Mouse (Mus musculus) heart, postnatal 36 days (tissue): ENCODE measurements around the gene Nmnat3. TPM values are rescaled to one million over a fixed set of nuclear protein-coding genes. Genes with fewer than 3 reads are reported as not detected.

Experiments used
- DNase-seq, 2 experiments: peaks; one replicate each; pipeline ENCODE4 v3.0.0; 2021 to 2022
- intact Hi-C: fragments of 180-260 bp; cut with DNase I; formaldehyde crosslinking; loops from one replicate; pipeline ENCODE4 v1.15.1; 2025
- total RNA-seq, 2 experiments: library from RNA; stranded (reverse); gene quantifications; 2 replicates each; pipeline ENCODE4 v1.2.3; 2021

The Nmnat3 gene
- total RNA-seq, 2 experiments from 2014 or later, result 13.5 to 15.0 TPM

GRCm38 (mm10) chr9:98307011-98307410 lies 19.8 kb downstream of the Nmnat3 start:
- intact Hi-C loops, result no loop called here
- no peak for DNase-seq

DNA sequence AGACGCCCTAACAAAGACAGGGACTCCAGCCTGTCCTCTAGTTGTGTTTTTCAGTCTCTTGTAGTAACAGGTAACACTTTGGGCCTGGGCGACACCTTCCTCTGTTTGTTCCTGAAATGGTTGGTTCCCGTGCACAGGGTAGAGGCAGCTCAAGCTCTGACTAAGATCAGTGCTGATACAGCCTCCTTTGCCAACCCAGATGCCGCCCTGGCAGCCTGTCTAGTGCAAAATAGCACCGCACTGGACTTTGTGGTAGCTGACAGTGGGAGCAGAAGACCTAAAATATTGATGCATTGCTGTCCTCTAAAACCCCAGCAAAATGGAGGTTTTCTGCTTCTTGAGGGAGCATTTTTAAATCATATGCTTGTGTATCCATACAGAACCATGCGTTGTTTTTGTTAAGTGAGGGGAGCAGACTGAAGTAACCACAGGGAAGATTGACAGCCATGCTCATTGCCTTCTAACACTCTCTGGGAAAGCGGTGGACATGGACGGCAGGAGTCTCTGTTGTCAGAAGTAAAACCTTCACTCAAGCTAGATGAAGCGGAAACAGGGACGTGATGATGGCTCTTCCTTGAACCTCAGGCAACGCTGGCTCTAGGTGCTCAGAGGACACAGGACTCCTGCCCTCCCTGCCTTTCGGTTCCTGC lies 24.2 kb downstream of the Nmnat3 start:
- intact Hi-C loops, result no loop called here
- no peak for DNase-seq

- DNase-seq, result no peak
- intact Hi-C loops, result no loop called here
These were observed 25.6 kb downstream of the Nmnat3 start for GRCm38 (mm10) chr9:98312622-98313374.

DNA sequence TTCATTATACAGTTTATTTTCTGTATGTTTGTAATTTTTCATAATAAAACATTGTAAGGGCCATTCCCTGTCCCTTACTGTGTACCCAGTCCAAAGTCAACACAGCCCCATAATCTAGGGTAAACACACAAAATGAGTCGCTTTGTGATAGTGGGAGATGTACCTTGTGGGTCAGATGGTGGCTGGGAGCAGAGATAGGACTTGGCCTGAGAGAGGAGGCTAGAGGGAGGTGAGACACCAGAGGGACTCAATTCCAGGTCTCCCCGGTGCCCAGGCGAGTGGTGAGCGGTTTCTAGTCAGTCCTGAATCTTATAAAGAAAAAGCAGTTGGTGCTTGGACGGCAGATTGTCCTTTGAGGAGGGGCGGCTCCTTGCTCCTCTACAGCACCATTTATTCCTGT lies 26.4 kb downstream of the Nmnat3 start:
- DNase-seq, result no peak
- intact Hi-C loops, result no loop called here

- intact Hi-C loops, result no loop called here
- no peak for DNase-seq
These were observed 26.9 kb downstream of the Nmnat3 start for GRCm38 (mm10) chr9:98314059-98314650.

DNA sequence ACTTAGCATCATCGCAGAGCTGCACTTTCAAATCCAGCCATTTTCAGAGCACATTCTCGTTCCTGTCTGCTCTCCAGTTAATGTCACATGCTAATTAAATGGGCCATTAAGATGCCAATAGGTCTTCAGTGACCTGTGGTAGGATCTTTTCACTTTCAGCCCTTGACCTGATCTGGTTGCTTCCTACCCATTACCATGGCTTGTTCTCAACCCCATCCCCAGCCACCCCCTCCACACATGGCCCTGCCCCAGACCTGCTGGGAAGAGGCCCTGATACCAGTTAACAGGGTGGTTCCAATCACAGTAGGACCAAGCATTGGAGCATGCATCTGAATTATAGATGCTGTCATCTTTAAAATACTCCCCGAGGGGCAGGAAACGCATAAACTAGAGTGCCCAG lies 30.7 kb downstream of the Nmnat3 start:
- intact Hi-C loops, result no loop called here
- no peak for DNase-seq

DNA sequence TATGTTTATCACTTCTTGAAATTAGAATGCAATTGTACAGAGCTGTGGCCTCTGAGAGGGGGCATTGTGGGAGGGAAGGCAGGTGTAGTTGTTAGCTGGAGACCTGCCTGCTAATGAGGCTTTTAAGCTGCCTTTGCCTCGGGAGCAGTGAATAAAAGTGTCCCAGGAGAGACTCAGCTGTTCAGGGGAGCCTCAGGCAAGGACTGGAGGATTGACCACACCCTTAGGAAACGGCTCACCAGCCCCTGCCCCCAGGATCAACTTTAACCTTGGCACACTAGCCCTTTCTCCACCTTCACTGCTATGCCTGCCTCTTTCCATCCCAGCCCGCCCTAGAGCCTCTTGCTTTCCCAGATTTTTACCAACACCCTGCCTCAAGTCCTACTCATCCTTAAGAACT lies 31.6 kb downstream of the Nmnat3 start:
- DNase-seq, result no peak
- intact Hi-C loops, result no loop called here

DNA sequence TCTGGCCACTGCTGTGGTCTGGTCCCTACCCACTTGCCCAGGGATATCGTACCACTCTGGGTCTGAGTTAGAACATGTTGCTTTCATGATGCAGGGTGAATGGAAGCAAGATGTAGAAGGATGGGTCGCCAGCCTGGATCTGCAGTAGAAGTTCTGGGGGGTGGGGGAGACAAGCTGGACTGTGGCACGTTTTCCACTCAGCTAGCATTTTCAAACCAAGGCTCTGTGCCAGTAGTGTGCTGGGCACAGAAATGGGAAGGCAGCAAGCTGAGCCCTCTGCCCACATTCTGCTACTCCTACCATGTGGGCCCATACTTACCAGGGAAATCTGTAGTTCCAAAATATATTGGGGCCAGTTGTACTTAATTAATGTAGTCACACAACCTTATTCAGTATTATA lies 33.5 kb downstream of the Nmnat3 start:
- intact Hi-C loops, result no loop called here
- DNase-seq, result no peak

DNA sequence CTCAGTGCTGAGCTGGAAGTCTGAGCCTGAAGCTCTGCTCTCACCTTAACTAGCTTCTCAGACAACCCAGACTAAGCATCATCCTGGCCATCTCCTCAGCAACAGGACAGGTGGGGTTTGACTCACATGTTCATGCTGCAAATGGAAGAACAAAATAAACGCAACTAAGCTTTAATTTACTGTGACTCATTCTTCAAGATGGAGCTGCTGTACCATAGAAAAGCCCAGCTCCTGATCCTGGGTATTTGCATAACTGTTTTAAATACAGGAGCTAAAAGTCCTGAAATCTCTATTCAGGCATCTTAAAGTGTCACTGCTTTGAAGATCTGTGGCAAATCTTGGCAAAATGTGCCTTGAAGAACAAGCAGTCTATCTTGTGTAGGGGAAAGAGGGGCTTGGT lies 38.9 kb downstream of the Nmnat3 start:
- intact Hi-C loops, result no loop called here
- no peak for DNase-seq

DNA sequence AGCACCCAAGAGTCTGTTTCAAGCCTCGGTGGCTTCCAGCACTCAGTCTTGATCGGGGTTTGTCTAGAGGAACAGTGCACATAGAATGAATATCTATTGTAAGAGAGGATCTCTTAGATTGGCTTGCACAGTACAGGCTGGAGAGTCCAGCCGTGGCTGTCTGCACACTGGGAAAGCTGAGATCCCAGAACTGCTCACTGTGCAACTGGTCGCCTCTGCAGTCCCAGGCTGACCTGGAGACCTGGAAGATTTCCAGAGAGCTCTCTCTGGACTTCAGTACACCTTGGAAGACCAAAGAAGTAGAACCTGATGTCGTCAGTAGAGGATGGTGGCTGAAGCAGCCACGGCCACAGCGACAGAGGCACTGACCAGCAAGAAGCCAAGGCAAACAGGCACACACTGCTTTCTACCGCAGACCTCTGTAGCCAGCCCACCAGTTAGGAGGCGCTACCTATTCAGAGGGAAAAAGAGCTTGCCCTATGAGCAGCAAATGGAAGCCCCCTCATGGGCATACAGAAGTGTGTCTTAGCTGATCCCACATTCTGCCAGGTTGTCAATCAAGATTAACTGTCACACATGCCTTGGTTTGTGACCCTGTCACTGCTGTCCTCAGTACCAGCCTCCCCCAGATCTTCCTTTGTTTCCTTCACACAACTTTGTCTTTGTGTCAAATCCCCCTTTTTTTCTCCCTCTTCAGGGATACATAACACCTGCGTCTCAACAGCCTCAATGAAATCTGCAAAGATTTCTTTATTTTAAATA lies 41.4 kb downstream of the Nmnat3 start:
- DNase-seq, result no peak
- intact Hi-C loops, result no loop called here

DNA sequence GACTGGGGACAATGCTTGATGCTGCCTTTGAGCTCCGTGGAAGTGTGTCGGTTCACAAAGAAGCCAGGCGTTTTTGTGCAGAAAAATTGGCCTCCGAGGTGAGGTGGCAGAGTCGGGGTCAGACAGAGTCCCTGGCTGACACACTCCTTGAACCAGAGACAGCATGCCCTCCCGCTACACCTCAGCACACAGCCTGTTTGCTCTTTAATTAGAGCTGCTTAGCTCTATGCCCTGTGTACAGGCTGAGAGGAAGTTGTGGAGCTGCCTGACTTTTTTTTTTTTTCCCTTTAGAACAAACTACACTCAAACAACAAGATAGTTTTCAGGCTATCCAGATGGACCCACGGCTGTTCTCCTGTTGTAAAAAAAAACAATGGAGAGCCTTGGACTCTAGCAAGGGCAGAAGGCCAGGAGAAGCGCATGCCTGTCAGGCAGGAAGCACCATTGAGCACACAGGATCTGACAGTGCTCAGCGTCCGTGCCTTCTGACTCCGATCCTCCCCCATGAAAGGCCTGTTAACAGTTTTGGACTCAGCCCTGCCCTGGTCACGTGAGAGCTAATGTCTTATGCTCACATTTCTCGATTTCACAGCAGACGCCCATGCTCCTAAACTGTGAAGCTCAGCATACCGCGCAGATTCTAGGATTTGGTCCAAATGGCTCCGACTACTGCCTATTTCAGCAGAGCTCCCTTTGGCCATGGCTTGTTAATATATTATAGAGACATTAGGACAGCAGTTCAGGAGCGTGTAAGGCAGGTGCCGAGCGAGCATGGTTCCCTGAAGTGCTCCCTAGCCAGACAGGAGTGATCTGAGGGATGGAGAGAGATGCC lies 42.3 kb downstream of the Nmnat3 start:
- intact Hi-C loops, result no loop called here
- peak; percentile 18 to 33 for DNase-seq

GRCm38 (mm10) chr9:98333219-98333754 lies 46.1 kb downstream of the Nmnat3 start:
- intact Hi-C loops, result no loop called here
- DNase-seq, result no peak

DNA sequence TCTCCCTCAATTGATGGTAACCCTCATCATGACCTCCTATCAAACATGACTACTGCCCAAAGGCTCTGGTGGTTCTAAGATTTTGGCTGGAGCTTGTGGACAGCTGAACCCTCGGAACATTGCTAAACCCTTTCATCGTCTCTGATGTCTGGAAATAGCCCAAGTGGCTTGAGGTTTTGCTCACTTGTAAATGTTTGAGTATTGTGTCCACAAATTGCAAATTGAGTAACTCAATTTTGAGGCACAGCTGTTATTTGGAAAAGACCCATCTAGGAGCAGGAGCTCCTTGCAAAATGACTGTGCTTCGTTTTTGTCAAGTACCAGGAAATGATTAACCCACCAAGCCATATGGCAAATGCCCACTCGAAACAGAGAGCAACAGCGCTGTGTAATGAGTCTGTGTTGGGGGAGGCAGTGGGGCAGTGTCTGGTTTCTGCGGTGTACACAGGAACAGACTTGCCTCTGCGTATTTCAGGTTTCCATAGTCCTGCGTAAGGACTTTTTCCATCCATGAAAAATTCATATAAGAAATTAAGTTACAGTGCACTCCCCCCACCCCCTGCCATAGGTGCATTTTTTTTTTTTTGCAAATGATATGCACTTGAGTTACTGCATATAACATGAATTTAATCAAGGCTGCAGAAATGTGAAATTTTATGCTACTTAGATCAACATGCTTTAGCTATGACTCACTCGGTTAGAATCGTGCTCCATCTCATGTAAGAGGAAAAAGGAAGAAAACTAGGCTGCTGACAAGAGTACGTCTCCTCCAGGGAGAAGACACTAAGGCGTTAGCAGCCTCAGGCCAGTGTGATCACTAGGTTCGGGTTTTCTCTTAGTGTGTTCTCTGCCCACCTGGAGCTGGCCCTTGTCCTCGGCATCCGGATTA lies 50.9 kb downstream of the Nmnat3 start:
- intact Hi-C loops, result no loop called here
- peak in 1 of 2 experiments; percentile 3 for DNase-seq

DNA sequence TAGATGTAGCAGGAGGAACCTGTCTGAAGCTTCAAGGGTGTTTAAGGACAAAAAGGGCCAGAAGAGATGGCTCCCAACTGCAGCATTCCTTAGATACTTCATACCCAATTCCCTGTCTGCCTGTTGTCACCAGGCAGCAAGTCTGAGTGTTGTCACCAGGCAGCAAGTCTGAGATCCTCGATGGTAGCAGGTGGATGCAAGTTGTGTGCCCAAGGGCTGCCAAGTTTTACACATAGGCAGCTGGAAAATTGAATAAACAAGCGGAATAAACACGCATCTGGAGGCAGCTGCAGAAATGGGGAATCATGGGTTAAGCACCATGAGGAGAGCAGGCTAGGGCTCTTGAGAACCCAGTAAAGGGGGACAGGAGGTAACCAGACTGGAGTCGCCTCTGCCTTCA lies 52.7 kb downstream of the Nmnat3 start:
- DNase-seq, result no peak
- intact Hi-C loops, result no loop called here

DNA sequence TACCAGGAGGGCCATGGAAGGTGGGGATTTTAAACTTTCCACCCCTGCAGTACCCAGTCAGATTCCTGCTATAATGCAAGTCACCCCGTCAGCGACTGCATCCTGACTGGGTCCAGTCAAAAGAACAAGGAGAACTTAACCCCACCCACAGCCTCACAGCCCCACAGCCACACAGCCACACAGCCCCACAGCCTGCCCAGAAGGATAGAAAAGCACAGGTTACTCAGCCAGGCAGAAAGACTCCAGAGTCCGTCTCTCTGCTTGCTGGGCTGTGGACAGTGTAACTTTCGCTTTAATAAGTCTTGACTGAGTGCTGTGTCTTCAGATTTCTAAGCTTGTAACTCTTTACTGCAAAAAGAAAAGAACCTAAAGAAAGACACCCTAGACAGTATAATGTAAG lies 53.2 kb downstream of the Nmnat3 start:
- intact Hi-C loops, result no loop called here

DNA sequence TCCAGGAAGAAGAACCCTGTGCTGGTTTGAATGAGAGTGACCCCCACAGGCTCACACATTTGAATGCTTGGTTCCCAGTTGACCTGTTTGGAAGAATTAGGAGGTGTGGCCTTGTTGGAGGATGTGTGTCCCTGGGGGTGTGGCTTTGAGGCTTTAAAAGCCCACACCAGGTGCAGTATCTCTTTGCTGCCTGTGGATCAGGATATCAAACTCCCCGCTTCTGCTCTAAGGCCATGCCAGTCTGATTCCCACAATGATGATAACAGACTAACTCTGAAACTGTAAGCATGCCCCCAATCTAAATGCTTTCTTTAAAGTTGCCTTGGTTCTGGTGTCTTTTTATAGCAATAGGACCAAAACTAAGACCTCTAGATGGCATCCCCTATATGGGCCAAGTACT lies 58.6 kb downstream of the Nmnat3 start:
- intact Hi-C loops, result no loop called here
- DNase-seq, result no peak

More for the DNA sequence above, 53.2 kb downstream of the Nmnat3 start:
- DNase-seq, result no peak

DNA sequence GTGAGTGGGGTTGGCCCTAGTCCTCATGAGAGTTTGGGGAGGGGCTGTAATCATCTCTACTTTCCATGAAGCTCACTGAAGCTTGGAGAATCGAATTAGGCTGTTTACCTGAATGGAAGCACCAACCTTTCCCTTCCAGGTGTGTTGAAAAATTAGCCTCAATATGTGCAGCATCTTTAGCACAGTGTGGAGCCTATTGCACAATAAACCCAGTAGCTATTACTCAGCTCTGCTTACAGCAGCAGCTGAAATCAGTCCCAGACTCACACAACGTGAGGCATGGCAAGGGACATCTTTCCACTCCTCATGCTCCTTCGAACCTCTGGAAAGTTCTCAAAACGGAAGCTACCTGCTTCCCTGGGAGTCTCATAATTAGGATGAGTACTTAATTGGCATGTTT lies 59.0 kb downstream of the Nmnat3 start:
- intact Hi-C loops, result no loop called here
- DNase-seq, result no peak

GRCm38 (mm10) chr9:98347021-98347420 lies 59.8 kb downstream of the Nmnat3 start:
- DNase-seq, result no peak

More at GRCm38 (mm10) chr9:98347021-98347420, 59.8 kb downstream of the Nmnat3 start:
- intact Hi-C loops, result no loop called here
